Mouse (Mus musculus) layer of hippocampus, postnatal 14 days (tissue): ENCODE data around the gene Gm9821. TPM values are rescaled to one million over a fixed set of nuclear protein-coding genes. Genes with fewer than 3 reads are reported as not detected.

Source experiments
- microRNA-seq, 2 experiments: library from miRNA; unstranded; fragments of <30 nt; microRNA quantifications; one replicate each; pipeline ENCODE4 v1.2.0; 2021
- total RNA-seq, 2 experiments: library from RNA; stranded (reverse); gene quantifications; 2 replicates each; pipeline ENCODE4 v1.2.3; 2021

Gm9821 gene
- total RNA-seq, 2 experiments from 2014 or later, result not detected

Small RNA genes lying within 50 kb of the gene (microRNA-seq; reads per million reads assigned to microRNA genes)
- gene Mir6999, result 0 reads per million in 2 experiments

Other genes with a start within 250 kb of the Gm9821 start
- gene Atg13, start 235.1 kb upstream of the Gm9821 start, total RNA-seq, result 10 to 100 TPM; 57.2 to 59.5 TPM
- 1 to 10 TPM; 7.5 to 8.5 TPM for gene Harbi1, start 234.9 kb upstream of the Gm9821 start, total RNA-seq
- gene Ambra1, start 215.6 kb upstream of the Gm9821 start, total RNA-seq, result 10 to 100 TPM; 45.5 to 49.1 TPM
- gene Chrm4, start 18.5 kb upstream of the Gm9821 start, total RNA-seq, result 10 to 100 TPM; 15.1 to 21.2 TPM
- gene Mdk, start 13.4 kb upstream of the Gm9821 start, total RNA-seq, result 10 to 100 TPM; 39.5 to 40.9 TPM
- gene Dgkz, start 30.2 kb downstream of the Gm9821 start, total RNA-seq, result 100 to 1,000 TPM; 391 to 416 TPM
- gene Creb3l1, start 78.8 kb downstream of the Gm9821 start, total RNA-seq, result 1 to 10 TPM; 5.9 to 8.0 TPM
- gene Phf21a, start 147.4 kb downstream of the Gm9821 start, total RNA-seq, result 10 to 100 TPM; 81.7 to 90.1 TPM